Mouse (Mus musculus) ES-Bruce4 (cell line): ENCODE data around the gene Rab40c. TPM values are rescaled to one million over a fixed set of nuclear protein-coding genes. Genes with fewer than 3 reads are reported as not detected.

Experiments used
- H3K27ac ChIP-seq: 2 replicates; pipeline ENCODE4 v1.5.1; 2012; ENCODE audit warnings: low read length, inconsistent platforms; ENCODE audit not compliant: insufficient read depth
- H3K27me3 ChIP-seq: 2 replicates; pipeline ENCODE4 v1.6.1; 2012; ENCODE audit warnings: mild to moderate bottlenecking, low read length, inconsistent platforms; ENCODE audit not compliant: control insufficient read depth, poor library complexity, insufficient read depth, severe bottlenecking
- H3K36me3 ChIP-seq: 2 replicates; pipeline ENCODE4 v1.6.1; 2012; ENCODE audit warnings: inconsistent platforms, mild to moderate bottlenecking, low read length, moderate library complexity; ENCODE audit not compliant: control insufficient read depth, poor library complexity, insufficient read depth, severe bottlenecking
- H3K4me1 ChIP-seq: one replicate; pipeline ENCODE4 v1.8.1; 2011; ENCODE audit warnings: low read length; ENCODE audit not compliant: control insufficient read depth, insufficient read depth
- H3K4me3 ChIP-seq: 2 replicates; pipeline ENCODE4 v1.5.1; 2011; ENCODE audit warnings: low read depth, mild to moderate bottlenecking, low read length
- H3K9ac ChIP-seq: 2 replicates; pipeline ENCODE4 v1.6.1; 2012; ENCODE audit warnings: low read depth, mild to moderate bottlenecking, inconsistent platforms; ENCODE audit not compliant: poor library complexity, severe bottlenecking
- H3K9me3 ChIP-seq: replicated peaks from 2 replicates; pipeline ENCODE4 v1.6.1; 2012; ENCODE audit warnings: mild to moderate bottlenecking, low read length, inconsistent platforms; ENCODE audit not compliant: control insufficient read depth, poor library complexity, insufficient read depth, severe bottlenecking
- CTCF ChIP-seq: IDR thresholded peaks from one replicate; pipeline ENCODE4 v1.8.1; 2011; ENCODE audit warnings: low read depth, low read length
- EP300 ChIP-seq: IDR thresholded peaks from 2 replicates; pipeline ENCODE4 v1.6.1; 2011; ENCODE audit warnings: low read depth, low read length; ENCODE audit not compliant: insufficient read depth
- POLR2A ChIP-seq: IDR thresholded peaks from one replicate; pipeline ENCODE4 v1.8.1; 2011; ENCODE audit warnings: low read length; ENCODE audit not compliant: insufficient read depth
- polyA plus RNA-seq: library from polyadenylated mRNA; stranded (reverse); fragments of >200 nt; gene quantifications from 2 replicates; pipeline ENCODE4 v1.2.4, GENCODE M21; 2011; ENCODE audit warnings: low read depth; ENCODE audit not compliant: missing spikeins, insufficient read depth, insufficient read length

Rab40c gene
- polyA plus RNA-seq, 1 experiment = 22.7 TPM

GRCm38 (mm10) chr17:25834595-25835222 lies 84.8 kb downstream of the Rab40c start:
- Histone ChIP-seq H3K4me3 (no peak overlapping the region), H3K36me3 (peaks cover 19% of the 10 kb centered on the region), H3K27me3 (no peaks in the 10 kb centered on the region), H3K9ac (no peak overlapping the region), H3K9me3 (no peaks in the 10 kb centered on the region), H3K4me1 (peaks cover 4% of the 10 kb centered on the region), H3K27ac (no peak overlapping the region)
- TF ChIP-seq CTCF = no peak
- TF ChIP-seq POLR2A = no peak
- no peak for TF ChIP-seq EP300

- H3K4me3 ChIP-seq = peak overlapping the region; percentile 80
- no peaks in the 10 kb centered on the region for H3K27me3 ChIP-seq
- peaks cover 4% of the 10 kb centered on the region for H3K4me1 ChIP-seq
- H3K27ac ChIP-seq = no peak overlapping the region
- H3K36me3 ChIP-seq = peaks cover 17% of the 10 kb centered on the region
- TF ChIP-seq POLR2A = no peak
- TF ChIP-seq EP300 = no peak
- no peak for TF ChIP-seq CTCF
- H3K9me3 ChIP-seq = no peaks in the 10 kb centered on the region
- H3K9ac ChIP-seq = peak overlapping the region; percentile 86
Measured at GRCm38 (mm10) chr17:25833961-25834594, 85.4 kb downstream of the Rab40c start.

- Histone ChIP-seq H3K27ac (no peak within 1 kb of the TSS), H3K4me3 (peak within 1 kb of the TSS; percentile 82), H3K4me1 (peaks cover 4% of the 10 kb centered on the region), H3K36me3 (peaks cover 16% of the 10 kb centered on the region), H3K27me3 (no peaks in the 10 kb centered on the region), H3K9ac (peak within 1 kb of the TSS; percentile 86), H3K9me3 (no peaks in the 10 kb centered on the region)
- TF ChIP-seq POLR2A (no peak), EP300 (no peak), CTCF (no peak)
Measured at GRCm38 (mm10) chr17:25833291-25833663, 86.2 kb downstream of the Rab40c start, which contains the start of gene Stub1. TSS of gene Stub1 (minus strand) at chr17:25833404.

- H3K27me3 ChIP-seq = no peaks in the 10 kb centered on the region
- TF ChIP-seq CTCF = no peak
- 0 out of 2 replicates have a peak, but pooled peaks have one; percentile 26 for TF ChIP-seq EP300
- peaks cover 16% of the 10 kb centered on the region for H3K36me3 ChIP-seq
- H3K4me1 ChIP-seq = peaks cover 4% of the 10 kb centered on the region
- no peak overlapping the region for H3K27ac ChIP-seq
- H3K4me3 ChIP-seq = peak overlapping the region; percentile 82
- H3K9me3 ChIP-seq = no peaks in the 10 kb centered on the region
- peak overlapping the region; percentile 86 for H3K9ac ChIP-seq
Measured at GRCm38 (mm10) chr17:25832436-25833290, 86.9 kb downstream of the Rab40c start.

Other genes with a start within 250 kb of the Rab40c start
- gene Gng13, start 202.6 kb downstream of the Rab40c start, polyA plus RNA-seq = 12.4 and 17.3 TPM in 2 replicates
- gene Chtf18, start 192.3 kb downstream of the Rab40c start, polyA plus RNA-seq = 39.4 and 47.2 TPM in 2 replicates
- 17.0 and 18.4 TPM in 2 replicates for gene Rpusd1, start 192.1 kb downstream of the Rab40c start, polyA plus RNA-seq
- gene Mslnl, start 183.7 kb downstream of the Rab40c start, polyA plus RNA-seq = 0.30 TPM in 1 of 2 replicates, not detected in the other
- 9.6 and 15.1 TPM in 2 replicates for gene Msln, start 165.3 kb downstream of the Rab40c start, polyA plus RNA-seq
- 18.8 and 21.3 TPM in 2 replicates for gene Narfl, start 146.0 kb downstream of the Rab40c start, polyA plus RNA-seq
- 25.7 and 32.1 TPM in 2 replicates for gene Haghl, start 134.1 kb downstream of the Rab40c start, polyA plus RNA-seq
- gene Ccdc78, start 133.1 kb downstream of the Rab40c start, polyA plus RNA-seq = not detected in 2 replicates
- gene Fam173a, start 126.8 kb downstream of the Rab40c start, polyA plus RNA-seq = 26.0 and 30.6 TPM in 2 replicates
- gene AC134908.4, start 124.1 kb downstream of the Rab40c start, polyA plus RNA-seq = 1.6 and 2.6 TPM in 2 replicates
- gene Metrn, start 122.6 kb downstream of the Rab40c start, polyA plus RNA-seq = 29.6 and 35.1 TPM in 2 replicates
- 4.7 and 7.0 TPM in 2 replicates for gene Fbxl16, start 110.6 kb downstream of the Rab40c start, polyA plus RNA-seq
- 19.8 and 20.7 TPM in 2 replicates for gene Wdr24, start 96.1 kb downstream of the Rab40c start, polyA plus RNA-seq
- 13.2 and 16.7 TPM in 2 replicates for gene Jmjd8, start 90.9 kb downstream of the Rab40c start, polyA plus RNA-seq
- gene Stub1, start 86.3 kb downstream of the Rab40c start, polyA plus RNA-seq = 97.8 and 103 TPM in 2 replicates
- not detected in 2 replicates for gene Rhbdl1, start 82.4 kb downstream of the Rab40c start, polyA plus RNA-seq
- 1.4 and 2.3 TPM in 2 replicates for gene Gm20683, start 78.0 kb downstream of the Rab40c start, polyA plus RNA-seq
- 23.6 and 29.8 TPM in 2 replicates for gene Rhot2, start 74.9 kb downstream of the Rab40c start, polyA plus RNA-seq
- 10.5 and 11.6 TPM in 2 replicates for gene Wdr90, start 58.2 kb downstream of the Rab40c start, polyA plus RNA-seq
- 6.1 and 8.3 TPM in 2 replicates for gene Mcrip2, start 51.0 kb downstream of the Rab40c start, polyA plus RNA-seq
- 27.9 and 32.6 TPM in 2 replicates for gene Mettl26, start 44.7 kb downstream of the Rab40c start, polyA plus RNA-seq
- 0.37 and 0.69 TPM in 2 replicates for gene Wfikkn1, start 38.9 kb downstream of the Rab40c start, polyA plus RNA-seq
- gene Pigq, start 25.2 kb upstream of the Rab40c start, polyA plus RNA-seq = 61.8 and 62.8 TPM in 2 replicates
- gene Nhlrc4, start 25.2 kb upstream of the Rab40c start, polyA plus RNA-seq = 1.2 TPM in 1 of 2 replicates, not detected in the other
- not detected in 2 replicates for gene A930017K11Rik, start 32.8 kb upstream of the Rab40c start, polyA plus RNA-seq
- 14.2 and 17.0 TPM in 2 replicates for gene Capn15, start 66.1 kb upstream of the Rab40c start, polyA plus RNA-seq
- gene Rab11fip3, start 149.8 kb upstream of the Rab40c start, polyA plus RNA-seq = 27.5 and 27.6 TPM in 2 replicates
- 24.3 and 26.4 TPM in 2 replicates for gene Decr2, start 170.6 kb upstream of the Rab40c start, polyA plus RNA-seq
- 110 and 115 TPM in 2 replicates for gene Nme4, start 175.9 kb upstream of the Rab40c start, polyA plus RNA-seq
- 15.6 and 16.5 TPM in 2 replicates for gene Tmem8, start 193.6 kb upstream of the Rab40c start, polyA plus RNA-seq
- gene Mrpl28, start 203.8 kb upstream of the Rab40c start, polyA plus RNA-seq = 97.6 and 105 TPM in 2 replicates
- 40.5 and 41.0 TPM in 2 replicates for gene Axin1, start 219.0 kb upstream of the Rab40c start, polyA plus RNA-seq